Mouse (Mus musculus) liver, embryonic 16.5 days (tissue): ENCODE results near the gene Ints14. TPM values are rescaled to one million over a fixed set of nuclear protein-coding genes. Genes with fewer than 3 reads are reported as not detected.
"Not testable (repeated sequence)": the region's sequence is repeated elsewhere in the genome, so short reads cannot be mapped to it uniquely, and the experiment has no call there.

Experiments
- ATAC-seq: fragments of 200-750 bp; cut with Nextera tagmentation; 2 replicates; pipeline ENCODE4 v1.8.0; 2017; ENCODE audit warnings: low read depth, mild to moderate bottlenecking, moderate number of reproducible peaks, moderate library complexity
- H3K27ac ChIP-seq: fragments of 300-500 bp; sonication (generic); 2 replicates; pipeline ENCODE4 v1.5.1; 2014; ENCODE audit warnings: mild to moderate bottlenecking, low read length
- H3K27me3 ChIP-seq: fragments of 300-500 bp; sonication (generic); 2 replicates; pipeline ENCODE4 v1.6.1; 2014; ENCODE audit warnings: low read depth, low read length, mixed read lengths; ENCODE audit not compliant: control insufficient read depth, insufficient read depth
- H3K36me3 ChIP-seq: fragments of 300-500 bp; sonication (generic); 2 replicates; pipeline ENCODE4 v1.6.1; 2014; ENCODE audit warnings: mild to moderate bottlenecking; ENCODE audit not compliant: control insufficient read depth, insufficient read depth
- H3K4me1 ChIP-seq: fragments of 300-500 bp; sonication (generic); 2 replicates; pipeline ENCODE4 v1.6.1; 2014; ENCODE audit warnings: low read depth, low read length, mixed read lengths; ENCODE audit not compliant: control insufficient read depth
- H3K4me2 ChIP-seq: fragments of 300-500 bp; sonication (generic); 2 replicates; pipeline ENCODE4 v1.6.1; 2014; ENCODE audit warnings: low read depth, low read length, mixed read lengths
- H3K4me3 ChIP-seq: fragments of 300-500 bp; sonication (generic); 2 replicates; pipeline ENCODE4 v1.5.1; 2014; ENCODE audit warnings: low read depth, mild to moderate bottlenecking, low read length
- H3K9ac ChIP-seq: fragments of 300-500 bp; sonication (generic); 2 replicates; pipeline ENCODE4 v1.6.1; 2014; ENCODE audit warnings: low read depth, low read length
- H3K9me3 ChIP-seq: fragments of 300-500 bp; sonication (generic); replicated peaks from 2 replicates; pipeline ENCODE4 v1.6.1; 2016; ENCODE audit warnings: low read length; ENCODE audit not compliant: control insufficient read depth
- WGBS: fragments of 180-500 bp; shearing (Covaris S2); extraction: QIAGEN DNeasy Blood & Tissue Kit; methylation state at CpG from one replicate; pipeline ENCODE4 v1.1.7; 2014; ENCODE audit not compliant: insufficient replicate concordance; 5-methylcytosine and 5-hydroxymethylcytosine counted together
- microRNA-seq: library from miRNA; unstranded; fragments of <30 nt; microRNA quantifications from one replicate; pipeline ENCODE4, GENCODE M21; 2016
- polyA plus RNA-seq: library from polyadenylated mRNA; unstranded; fragments of >200 nt; fragmentation: Nextera tagmentation; extraction: Ambion mirVana; gene quantifications from 2 replicates; pipeline ENCODE4 v1.2.1, GENCODE M21; 2015

Ints14 gene
- polyA plus RNA-seq, 1 experiment from 2014 or later = 19.1 TPM

DNA sequence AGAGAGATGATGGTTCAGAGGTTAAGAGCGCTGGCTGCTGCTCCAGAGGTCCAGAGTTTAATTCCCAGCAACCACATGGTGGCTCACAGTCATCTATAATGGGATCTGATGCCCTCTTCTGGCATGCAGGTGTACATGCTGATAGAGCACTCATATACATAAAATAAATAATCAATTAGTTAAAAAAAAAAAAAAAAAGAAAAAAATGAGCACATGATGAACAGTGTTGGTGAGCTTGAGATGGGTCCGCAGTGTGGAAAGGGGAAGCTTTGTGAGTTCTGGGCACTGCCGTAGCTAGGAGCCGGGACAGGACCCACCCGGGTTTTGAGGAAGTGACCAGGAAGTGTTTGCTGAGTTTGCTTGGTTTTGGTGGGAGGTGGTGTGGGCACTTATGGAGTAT, 70.7 kb downstream of the Ints14 start:
- not testable (repeated sequence) for H3K4me3 ChIP-seq, H3K36me3 ChIP-seq, H3K27ac ChIP-seq, H3K27me3 ChIP-seq, H3K9ac ChIP-seq, ATAC-seq, H3K9me3 ChIP-seq
- 24% methylated on average over 5 of the region's 5 CpGs for WGBS
- Histone ChIP-seq H3K4me2 (peak overlapping the region; percentile 70), H3K4me1 (peaks cover 22% of the 10 kb centered on the region)

GRCm38 (mm10) chr9:65031894-65032268, 71.2 kb downstream of the Ints14 start:
- Histone ChIP-seq H3K4me1 (peaks cover 22% of the 10 kb centered on the region), H3K4me2 (peak overlapping the region; percentile 70), H3K27me3 (no peaks in the 10 kb centered on the region), H3K9ac (peak overlapping the region; percentile 60), H3K36me3 (peaks cover 2% of the 10 kb centered on the region), H3K27ac (peak overlapping the region; percentile 82), H3K4me3 (peak overlapping the region; percentile 99), H3K9me3 (no peaks in the 10 kb centered on the region)
- 29% methylated on average over 4 of the region's 4 CpGs for WGBS
- no peak; the same call in 1 of the 2 replicates for ATAC-seq

DNA sequence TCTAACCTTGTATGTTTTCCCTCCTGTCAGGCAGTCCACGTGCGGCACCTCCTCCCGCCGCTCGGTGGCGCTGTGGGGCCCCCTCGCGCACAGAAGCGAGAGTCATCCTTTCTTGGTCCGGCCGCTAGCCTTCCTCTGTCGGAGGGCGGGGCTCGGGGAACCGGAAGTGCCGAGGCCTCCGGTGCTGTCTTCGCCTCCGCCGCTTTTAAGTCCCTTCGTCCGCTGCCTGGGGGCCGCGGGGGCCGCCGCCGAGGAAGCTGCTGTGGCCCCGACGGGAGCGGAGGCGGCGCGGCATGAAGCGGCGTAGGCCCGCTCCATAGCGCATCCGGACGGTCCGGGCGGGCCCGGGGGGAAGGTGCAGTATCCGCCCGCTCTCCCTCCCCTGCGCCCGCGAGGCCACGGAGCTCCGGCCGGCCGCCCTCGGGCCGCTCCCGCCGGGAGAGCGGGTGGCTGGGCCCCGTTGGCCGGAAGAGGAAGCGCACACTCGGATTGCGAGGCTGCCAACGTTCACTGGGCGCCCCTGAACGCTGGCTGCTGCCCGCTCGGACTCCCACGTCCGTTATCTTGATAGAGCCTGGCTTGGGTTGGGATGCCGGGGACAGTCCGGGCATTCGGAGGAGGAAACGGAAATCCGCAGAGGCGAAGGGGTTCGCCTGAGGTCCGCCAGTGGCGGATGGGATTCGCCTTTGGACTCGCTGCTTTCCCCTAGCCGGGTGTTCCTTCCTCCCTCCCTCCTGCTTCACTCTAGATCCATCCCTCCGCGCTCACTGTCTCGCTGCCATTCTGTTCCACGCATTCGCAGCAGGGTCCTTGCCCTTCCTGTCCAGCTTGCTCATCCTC, 71.8 kb downstream of the Ints14 start, which contains the start of gene Dpp8:
Gene Dpp8 (plus strand): TSS at position 146 of the 840 bp plus-strand sequence.
- H3K27ac ChIP-seq = peak within 1 kb of the TSS; percentile 94
- H3K36me3 ChIP-seq = peaks cover 4% of the 10 kb centered on the region
- H3K4me1 ChIP-seq = peaks cover 22% of the 10 kb centered on the region
- under 1% methylated on average over 80 of the region's 85 CpGs for WGBS
- H3K9me3 ChIP-seq = no peaks in the 10 kb centered on the region
- peak; percentile 92 for ATAC-seq
- H3K4me3 ChIP-seq = peak within 1 kb of the TSS; percentile 99
- peak within 1 kb of the TSS; percentile 74 for H3K4me2 ChIP-seq
- H3K9ac ChIP-seq = peak within 1 kb of the TSS; percentile 99
- H3K27me3 ChIP-seq = no peaks in the 10 kb centered on the region

GRCm38 (mm10) chr9:65036456-65036855, 75.8 kb downstream of the Ints14 start:
- Histone ChIP-seq H3K36me3 (peaks cover 37% of the 10 kb centered on the region), H3K4me1 (peaks cover 20% of the 10 kb centered on the region), H3K27ac (no peak overlapping the region), H3K9me3 (no peaks in the 10 kb centered on the region), H3K4me3 (no peak overlapping the region), H3K9ac (no peak overlapping the region), H3K27me3 (no peaks in the 10 kb centered on the region), H3K4me2 (no peak overlapping the region)
- no peak for ATAC-seq
- WGBS = 97% methylated on average over 1 of the region's 1 CpGs

Small RNA genes lying within 50 kb of the gene (microRNA-seq; reads per million reads assigned to microRNA genes)
- not detected for gene Gm25640

Other genes starting within 250 kb of the Ints14 start
- gene Rab11a, start 223.1 kb upstream of the Ints14 start, polyA plus RNA-seq = 198 and 207 TPM in 2 replicates
- gene Dennd4a, start 149.6 kb upstream of the Ints14 start, polyA plus RNA-seq = 40.8 and 42.3 TPM in 2 replicates
- 0.05 and 0.07 TPM in 2 replicates for gene Slc24a1, start 9.3 kb upstream of the Ints14 start, polyA plus RNA-seq
- 63.3 and 68.4 TPM in 2 replicates for gene Hacd3, start 60.8 kb downstream of the Ints14 start, polyA plus RNA-seq
- gene Dpp8, start 71.5 kb downstream of the Ints14 start, polyA plus RNA-seq = 18.8 and 20.1 TPM in 2 replicates
- gene Igdcc4, start 140.6 kb downstream of the Ints14 start, polyA plus RNA-seq = 6.8 and 9.4 TPM in 2 replicates
- 0.04 TPM in 1 of 2 replicates, not detected in the other for gene Igdcc3, start 180.3 kb downstream of the Ints14 start, polyA plus RNA-seq
- 9.9 and 11.2 TPM in 2 replicates for gene Parp16, start 234.4 kb downstream of the Ints14 start, polyA plus RNA-seq